Mouse (Mus musculus): Measurements from ENCODE around the gene Mpst. TPM values are rescaled to one million over a fixed set of nuclear protein-coding genes. Genes with fewer than 3 reads are reported as not detected.

Mpst gene
- polyA plus RNA-seq, 1 experiment from 2014 or later = 3.5 TPM

- H3K27ac ChIP-seq (replicated peaks; ENCODE audit: low read depth, low read length) = no peak overlapping the region
- H3K36me3 ChIP-seq (ENCODE audit: control insufficient read depth, insufficient read depth, low read length) = no peaks in the 10 kb centered on the region
- DNase-seq (ENCODE audit: low spot score) (no peak), ATAC-seq (ENCODE audit: low read depth) (no peak)
- H3K9me3 ChIP-seq (ENCODE audit: control insufficient read depth, low read length) = no peaks in the 10 kb centered on the region
- H3K4me3 ChIP-seq (ENCODE audit: low read depth, low read length) = no peak overlapping the region
- H3K4me1 ChIP-seq (ENCODE audit: control insufficient read depth, insufficient read depth, low read length) = no peaks in the 10 kb centered on the region
- H3K4me2 ChIP-seq (ENCODE audit: low read depth, low read length) = no peak overlapping the region
- H3K9ac ChIP-seq (ENCODE audit: low read depth, low read length) = no peak overlapping the region
- no peaks in the 10 kb centered on the region for H3K27me3 ChIP-seq (replicated peaks; ENCODE audit: control insufficient read depth, insufficient read depth, low read length)
- 82% methylated on average over 10 of the region's 10 CpGs for WGBS
Observed at GRCm38 (mm10) chr15:78378556-78378955, 27.7 kb upstream of the Mpst start.

- Histone ChIP-seq H3K4me3 (ENCODE audit: low read depth, low read length) (no peak overlapping the region), H3K36me3 (ENCODE audit: control insufficient read depth, insufficient read depth, low read length) (no peaks in the 10 kb centered on the region), H3K27ac (replicated peaks; ENCODE audit: low read depth, low read length) (no peak overlapping the region), H3K4me2 (ENCODE audit: low read depth, low read length) (no peak overlapping the region), H3K9ac (ENCODE audit: low read depth, low read length) (no peak overlapping the region), H3K27me3 (replicated peaks; ENCODE audit: control insufficient read depth, insufficient read depth, low read length) (no peaks in the 10 kb centered on the region), H3K9me3 (ENCODE audit: control insufficient read depth, low read length) (no peaks in the 10 kb centered on the region), H3K4me1 (ENCODE audit: control insufficient read depth, insufficient read depth, low read length) (no peaks in the 10 kb centered on the region)
- WGBS = 67% methylated on average over 2 of the region's 2 CpGs
- no peak for ATAC-seq (ENCODE audit: low read depth)
- no peak for DNase-seq (ENCODE audit: low spot score)
Observed at GRCm38 (mm10) chr15:78380208-78380607, 26.0 kb upstream of the Mpst start.

GRCm38 (mm10) chr15:78380741-78381140 lies 25.5 kb upstream of the Mpst start:
- Histone ChIP-seq H3K9ac (ENCODE audit: low read depth, low read length) (no peak overlapping the region), H3K4me3 (ENCODE audit: low read depth, low read length) (no peak overlapping the region), H3K27ac (replicated peaks; ENCODE audit: low read depth, low read length) (no peak overlapping the region), H3K9me3 (ENCODE audit: control insufficient read depth, low read length) (no peaks in the 10 kb centered on the region), H3K36me3 (ENCODE audit: control insufficient read depth, insufficient read depth, low read length) (no peaks in the 10 kb centered on the region), H3K27me3 (replicated peaks; ENCODE audit: control insufficient read depth, insufficient read depth, low read length) (no peaks in the 10 kb centered on the region), H3K4me2 (ENCODE audit: low read depth, low read length) (no peak overlapping the region), H3K4me1 (ENCODE audit: control insufficient read depth, insufficient read depth, low read length) (no peaks in the 10 kb centered on the region)
- 70% methylated on average over 4 of the region's 4 CpGs for WGBS
- ATAC-seq (ENCODE audit: low read depth) = no peak
- no peak for DNase-seq (ENCODE audit: low spot score)

- no peak overlapping the region for H3K9ac ChIP-seq (ENCODE audit: low read depth, low read length)
- WGBS = 79% methylated on average over 4 of the region's 4 CpGs
- H3K4me2 ChIP-seq (ENCODE audit: low read depth, low read length) = no peak overlapping the region
- ATAC-seq (ENCODE audit: low read depth) (peak; percentile 59; the same call in 1 of the 2 replicates), DNase-seq (ENCODE audit: low spot score) (peak; percentile 58)
- H3K9me3 ChIP-seq (ENCODE audit: control insufficient read depth, low read length) = no peaks in the 10 kb centered on the region
- no peak overlapping the region for H3K4me3 ChIP-seq (ENCODE audit: low read depth, low read length)
- no peaks in the 10 kb centered on the region for H3K27me3 ChIP-seq (replicated peaks; ENCODE audit: control insufficient read depth, insufficient read depth, low read length)
- no peak overlapping the region for H3K27ac ChIP-seq (replicated peaks; ENCODE audit: low read depth, low read length)
- H3K4me1 ChIP-seq (ENCODE audit: control insufficient read depth, insufficient read depth, low read length) = no peaks in the 10 kb centered on the region
- H3K36me3 ChIP-seq (ENCODE audit: control insufficient read depth, insufficient read depth, low read length) = no peaks in the 10 kb centered on the region
Observed at GRCm38 (mm10) chr15:78382115-78382514, 24.1 kb upstream of the Mpst start.

GRCm38 (mm10) chr15:78383450-78384219 lies 22.6 kb upstream of the Mpst start:
- Histone ChIP-seq H3K4me3 (ENCODE audit: low read depth, low read length) (no peak overlapping the region), H3K4me2 (ENCODE audit: low read depth, low read length) (no peak overlapping the region), H3K4me1 (ENCODE audit: control insufficient read depth, insufficient read depth, low read length) (no peaks in the 10 kb centered on the region), H3K27ac (replicated peaks; ENCODE audit: low read depth, low read length) (peak overlapping the region; percentile 55), H3K36me3 (ENCODE audit: control insufficient read depth, insufficient read depth, low read length) (no peaks in the 10 kb centered on the region), H3K9me3 (ENCODE audit: control insufficient read depth, low read length) (no peaks in the 10 kb centered on the region), H3K9ac (ENCODE audit: low read depth, low read length) (no peak overlapping the region), H3K27me3 (replicated peaks; ENCODE audit: control insufficient read depth, insufficient read depth, low read length) (no peaks in the 10 kb centered on the region)
- DNase-seq (ENCODE audit: low spot score) (peak; percentile 48), ATAC-seq (ENCODE audit: low read depth) (peak; percentile 34; the same call in 1 of the 2 replicates)
- WGBS = 65% methylated on average over 11 of the region's 11 CpGs

- ATAC-seq (ENCODE audit: low read depth) (no peak), DNase-seq (ENCODE audit: low spot score) (no peak)
- no peaks in the 10 kb centered on the region for H3K27me3 ChIP-seq (replicated peaks; ENCODE audit: control insufficient read depth, insufficient read depth, low read length)
- no peaks in the 10 kb centered on the region for H3K36me3 ChIP-seq (ENCODE audit: control insufficient read depth, insufficient read depth, low read length)
- no peak overlapping the region for H3K4me3 ChIP-seq (ENCODE audit: low read depth, low read length)
- H3K9me3 ChIP-seq (ENCODE audit: control insufficient read depth, low read length) = no peaks in the 10 kb centered on the region
- H3K4me1 ChIP-seq (ENCODE audit: control insufficient read depth, insufficient read depth, low read length) = no peaks in the 10 kb centered on the region
- no peak overlapping the region for H3K4me2 ChIP-seq (ENCODE audit: low read depth, low read length)
- WGBS = 49% methylated on average over 7 of the region's 7 CpGs
- H3K9ac ChIP-seq (ENCODE audit: low read depth, low read length) = no peak overlapping the region
- peak overlapping the region; percentile 55 for H3K27ac ChIP-seq (replicated peaks; ENCODE audit: low read depth, low read length)
Observed at GRCm38 (mm10) chr15:78384220-78385116, 21.7 kb upstream of the Mpst start.

GRCm38 (mm10) chr15:78385564-78385963 lies 20.7 kb upstream of the Mpst start:
- no peak overlapping the region for H3K9ac ChIP-seq (ENCODE audit: low read depth, low read length)

GRCm38 (mm10) chr15:78390855-78391254 lies 15.4 kb upstream of the Mpst start:
- 76% methylated on average over 3 of the region's 3 CpGs for WGBS
- no peak for ATAC-seq (ENCODE audit: low read depth)
- Histone ChIP-seq H3K9ac (ENCODE audit: low read depth, low read length) (no peak overlapping the region), H3K4me3 (ENCODE audit: low read depth, low read length) (no peak overlapping the region), H3K27me3 (replicated peaks; ENCODE audit: control insufficient read depth, insufficient read depth, low read length) (no peaks in the 10 kb centered on the region), H3K27ac (replicated peaks; ENCODE audit: low read depth, low read length) (no peak overlapping the region), H3K4me1 (ENCODE audit: control insufficient read depth, insufficient read depth, low read length) (no peaks in the 10 kb centered on the region), H3K9me3 (ENCODE audit: control insufficient read depth, low read length) (no peaks in the 10 kb centered on the region), H3K4me2 (ENCODE audit: low read depth, low read length) (no peak overlapping the region), H3K36me3 (ENCODE audit: control insufficient read depth, insufficient read depth, low read length) (no peaks in the 10 kb centered on the region)
- DNase-seq (ENCODE audit: low spot score) = no peak

More at GRCm38 (mm10) chr15:78385564-78385963, 20.7 kb upstream of the Mpst start:
- Histone ChIP-seq H3K4me1 (ENCODE audit: control insufficient read depth, insufficient read depth, low read length) (no peaks in the 10 kb centered on the region), H3K36me3 (ENCODE audit: control insufficient read depth, insufficient read depth, low read length) (no peaks in the 10 kb centered on the region), H3K27me3 (replicated peaks; ENCODE audit: control insufficient read depth, insufficient read depth, low read length) (no peaks in the 10 kb centered on the region), H3K9me3 (ENCODE audit: control insufficient read depth, low read length) (no peaks in the 10 kb centered on the region), H3K4me2 (ENCODE audit: low read depth, low read length) (no peak overlapping the region), H3K27ac (replicated peaks; ENCODE audit: low read depth, low read length) (no peak overlapping the region), H3K4me3 (ENCODE audit: low read depth, low read length) (no peak overlapping the region)
- 79% methylated on average over 1 of the region's 1 CpGs for WGBS
- ATAC-seq (ENCODE audit: low read depth) (no peak), DNase-seq (ENCODE audit: low spot score) (no peak)
